Mouse (Mus musculus): ENCODE results near the gene Pex1. TPM values are rescaled to one million over a fixed set of nuclear protein-coding genes. Genes with fewer than 3 reads are reported as not detected.

Pex1 gene
- 5.7 and 9.8 TPM in 2 replicates for polyA plus RNA-seq (2012; rRNA removed; ENCODE audit: low replicate concordance)

DNA sequence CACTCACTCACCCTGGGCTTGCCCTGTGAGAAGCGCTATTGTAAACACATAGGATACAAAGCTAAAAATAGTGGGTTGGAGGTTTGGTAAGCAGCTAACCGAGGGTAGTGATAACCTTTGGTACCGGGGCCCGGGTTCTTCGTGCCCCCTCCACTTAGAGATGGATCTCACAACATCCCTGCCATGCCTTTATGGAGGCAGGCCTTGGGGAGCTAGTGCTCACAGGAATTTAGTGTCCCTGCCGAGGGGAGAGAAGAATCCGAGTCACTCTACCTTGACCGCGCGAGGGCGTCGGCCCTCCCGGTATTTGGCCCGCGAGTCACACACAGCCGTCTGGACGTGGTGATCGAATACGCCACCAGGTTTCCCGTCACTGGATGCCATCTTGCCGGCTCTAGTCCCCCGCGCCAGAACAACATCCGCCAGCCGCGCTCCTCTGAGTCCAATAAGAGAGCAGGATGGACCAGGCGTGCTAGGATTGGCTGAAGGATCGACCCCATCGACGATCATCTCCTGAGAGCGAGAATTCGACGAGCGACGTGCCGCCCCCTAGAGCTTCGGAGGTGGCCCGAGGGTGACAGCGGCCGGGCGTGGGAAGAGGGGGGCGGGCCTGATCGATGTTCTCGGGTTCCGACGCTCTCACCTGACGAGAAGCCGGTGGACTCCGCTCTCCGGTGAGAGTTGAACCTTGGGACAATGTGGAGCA is at the start of gene Pex1:
Pex1 (plus strand) TSS at position 374 of the 706 bp plus-strand sequence.

DNA sequence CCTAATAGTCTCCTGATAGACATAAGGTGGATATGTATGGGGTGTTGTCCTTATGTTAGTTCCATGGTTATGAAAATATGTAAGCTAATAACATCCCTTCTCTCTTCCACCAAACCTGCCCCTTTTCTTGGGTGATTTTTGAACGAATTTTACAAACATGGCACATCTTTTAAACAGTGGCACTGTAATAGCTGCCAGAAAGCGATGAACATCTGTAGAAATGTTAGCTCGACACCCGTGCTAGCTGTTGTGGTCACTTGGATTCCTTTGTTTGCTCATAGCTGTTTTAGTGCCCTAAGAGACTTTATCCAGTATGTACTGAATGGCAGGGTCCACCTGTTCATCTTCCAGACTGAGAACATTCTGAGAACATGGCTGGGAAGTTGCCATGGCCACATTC is 24.6 kb upstream of the Pex1 start, which contains the start of gene 1700109H08Rik:
1700109H08Rik (plus strand) TSS at position 301 of the 400 bp plus-strand sequence.

DNA sequence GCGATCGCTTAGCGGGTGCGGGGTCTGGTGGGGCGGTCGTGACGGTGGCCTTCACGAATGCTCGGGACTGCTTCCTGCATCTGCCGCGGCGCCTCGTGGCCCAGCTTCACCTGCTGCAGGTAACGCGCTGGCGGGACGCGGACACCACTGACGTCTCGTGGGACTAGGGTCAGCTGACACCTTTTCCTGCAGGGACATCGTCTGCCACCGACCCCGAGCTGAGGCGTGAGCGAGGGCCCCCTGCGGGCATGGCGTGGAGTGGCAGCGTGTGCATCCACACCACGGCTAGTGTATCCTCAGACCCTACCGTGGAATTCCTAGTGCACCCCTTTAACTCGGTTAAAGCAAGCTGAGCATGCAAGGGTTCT is 517 bp downstream of the Pex1 start, which contains the start of gene Rbm48:
Rbm48 (minus strand) TSS at position 187 of the 368 bp plus-strand sequence.

DNA sequence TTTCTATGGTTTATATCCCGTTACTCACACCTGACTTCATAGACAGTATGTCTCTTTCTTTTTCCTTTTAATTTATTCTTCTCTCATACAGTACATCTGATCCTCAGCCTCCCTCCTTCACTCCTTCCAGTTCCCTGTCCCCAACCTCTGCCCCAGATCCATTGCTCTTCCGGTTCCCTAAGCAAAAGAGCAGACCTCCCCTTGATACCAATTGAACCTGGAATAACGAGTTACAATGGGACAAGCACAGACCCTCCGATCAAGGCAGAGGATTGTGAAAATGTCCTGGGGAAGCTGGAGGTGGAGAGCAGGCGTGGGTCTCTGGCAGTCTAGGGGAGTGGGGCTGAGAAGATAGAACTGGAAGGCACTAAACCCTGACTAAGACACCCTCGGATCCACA is 55.0 kb downstream of the Pex1 start, which contains the start of gene Tmbim7:
Tmbim7 (plus strand) TSS at position 301 of the 400 bp plus-strand sequence.

DNA sequence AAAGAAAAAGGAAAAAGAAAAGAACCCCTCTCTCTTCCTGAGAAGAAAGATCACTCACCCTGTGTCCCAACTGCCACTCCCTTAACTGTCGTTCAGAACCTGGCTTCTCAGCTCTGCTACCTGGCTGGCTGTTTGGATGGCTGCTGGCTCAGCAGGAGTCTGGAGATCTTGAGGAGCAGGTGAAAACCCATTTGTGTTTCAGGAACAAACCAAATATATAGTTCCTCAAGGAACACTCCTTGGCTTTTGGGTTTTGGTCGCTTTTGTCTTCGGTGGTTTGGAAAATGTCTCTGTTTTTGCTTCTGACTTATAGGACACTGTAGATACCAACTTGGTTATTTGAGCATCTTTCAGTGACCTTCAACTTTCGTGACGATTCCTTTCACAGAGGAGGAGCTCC is 61.2 kb downstream of the Pex1 start, which contains the start of gene Gatad1:
Gatad1 (minus strand) TSS at position 101 of the 400 bp plus-strand sequence.

Other genes with a start within 250 kb of the Pex1 start
- gene Fam133b, start 52.2 kb upstream of the Pex1 start, polyA plus RNA-seq (2012; rRNA removed; ENCODE audit: low replicate concordance): 3.4 and 6.7 TPM in 2 replicates
- 1.6 and 2.6 TPM in 2 replicates for gene 1700109H08Rik, start 24.5 kb upstream of the Pex1 start, polyA plus RNA-seq (2012; rRNA removed; ENCODE audit: low replicate concordance)
- gene Rbm48, start 519 bp downstream of the Pex1 start, polyA plus RNA-seq (2012; rRNA removed; ENCODE audit: low replicate concordance): 3.0 and 6.7 TPM in 2 replicates
- gene Tmbim7, start 55.1 kb downstream of the Pex1 start, polyA plus RNA-seq (2012; rRNA removed; ENCODE audit: low replicate concordance): not detected in 2 replicates
- gene Gatad1, start 61.1 kb downstream of the Pex1 start, polyA plus RNA-seq (2012; rRNA removed; ENCODE audit: low replicate concordance): 53.2 and 62.1 TPM in 2 replicates
- 5.9 and 9.3 TPM in 2 replicates for gene Ankib1, start 206.9 kb downstream of the Pex1 start, polyA plus RNA-seq (2012; rRNA removed; ENCODE audit: low replicate concordance)
- 4.6 and 12.5 TPM in 2 replicates for gene Krit1, start 207.1 kb downstream of the Pex1 start, polyA plus RNA-seq (2012; rRNA removed; ENCODE audit: low replicate concordance)
- 0.05 and 0.06 TPM in 2 replicates for gene Lrrd1, start 249.1 kb downstream of the Pex1 start, polyA plus RNA-seq (2012; rRNA removed; ENCODE audit: low replicate concordance)